Mouse (Mus musculus): Measurements from ENCODE around the gene Spo11. TPM values are rescaled to one million over a fixed set of nuclear protein-coding genes. Genes with fewer than 3 reads are reported as not detected.
A peak's percentile ranks its signal among the peaks of the same experiment; 100 is the strongest.

The Spo11 gene
- total and polyA plus RNA-seq, 2 experiments, result under 0.01 TPM; not detected in 1

GRCm38 (mm10) chr2:172938761-172939638 is 38.5 kb upstream of the Spo11 start:
- H3K27ac ChIP-seq (replicated peaks; ENCODE audit: insufficient read depth, low read depth, low read length), result no peak overlapping the region
- peaks cover 8% of the 10 kb centered on the region for H3K27me3 ChIP-seq (ENCODE audit: control insufficient read depth, insufficient read depth, low read length)
- no peaks in the 10 kb centered on the region for H3K36me3 ChIP-seq (ENCODE audit: control insufficient read depth, insufficient read depth, low read length)
- H3K9ac ChIP-seq (ENCODE audit: low read depth, low read length), result peak overlapping the region; percentile 39; the same call in 1 of the 2 replicates
- H3K79me2 ChIP-seq (ENCODE audit: control insufficient read depth, insufficient read depth, low read length), result no peaks in the 10 kb centered on the region
- H3K4me3 ChIP-seq (ENCODE audit: insufficient read depth, low read depth, low read length), result peak overlapping the region; percentile 63; the same call in 1 of the 2 replicates
- H3K4me1 ChIP-seq (ENCODE audit: control insufficient read depth, insufficient read depth, low read length), result 0 out of 2 replicates have a peak, but pooled peaks cover 3% of the 10 kb centered on the region
- 2% methylated on average over 57 of the region's 57 CpGs for WGBS
- no peak for TF ChIP-seq POLR2A (IDR thresholded peaks at IDR 0.05; ENCODE audit: extremely low read depth, insufficient read depth, low read length)
- TF ChIP-seq CTCF (IDR thresholded peaks at IDR 0.05; ENCODE audit: low read depth, low read length), result peak; percentile 9; the same call in 1 of the 2 replicates
- peak; percentile 25 for DNase-seq (ENCODE audit: extremely low read depth, low read depth, low spot score)

- under 1% methylated on average over 26 of the region's 26 CpGs for WGBS
- peaks cover 8% of the 10 kb centered on the region for H3K27me3 ChIP-seq (ENCODE audit: control insufficient read depth, insufficient read depth, low read length)
- H3K4me1 ChIP-seq (ENCODE audit: control insufficient read depth, insufficient read depth, low read length), result 0 out of 2 replicates have a peak, but pooled peaks cover 3% of the 10 kb centered on the region
- H3K27ac ChIP-seq (replicated peaks; ENCODE audit: insufficient read depth, low read depth, low read length), result no peak overlapping the region
- peak overlapping the region; percentile 39 for H3K9ac ChIP-seq (ENCODE audit: low read depth, low read length)
- H3K36me3 ChIP-seq (ENCODE audit: control insufficient read depth, insufficient read depth, low read length), result no peaks in the 10 kb centered on the region
- H3K4me3 ChIP-seq (ENCODE audit: insufficient read depth, low read depth, low read length), result peak overlapping the region; percentile 63; the same call in 1 of the 2 replicates
- no peaks in the 10 kb centered on the region for H3K79me2 ChIP-seq (ENCODE audit: control insufficient read depth, insufficient read depth, low read length)
- DNase-seq (ENCODE audit: extremely low read depth, low read depth, low spot score), result no peak
- no peak for TF ChIP-seq POLR2A (IDR thresholded peaks at IDR 0.05; ENCODE audit: extremely low read depth, insufficient read depth, low read length)
- no peak for TF ChIP-seq CTCF (IDR thresholded peaks at IDR 0.05; ENCODE audit: low read depth, low read length)
These were observed 37.9 kb upstream of the Spo11 start for GRCm38 (mm10) chr2:172939639-172940002.

- peak within 1 kb of the TSS; percentile 30; the same call in 1 of the 2 replicates for H3K27ac ChIP-seq (replicated peaks; ENCODE audit: insufficient read depth, low read depth, low read length)
- no peaks in the 10 kb centered on the region for H3K36me3 ChIP-seq (ENCODE audit: control insufficient read depth, insufficient read depth, low read length)
- 0 out of 2 replicates have a peak, but pooled peaks cover 3% of the 10 kb centered on the region for H3K4me1 ChIP-seq (ENCODE audit: control insufficient read depth, insufficient read depth, low read length)
- under 1% methylated on average over 80 of the region's 82 CpGs for WGBS
- peak; percentile 84 for DNase-seq (ENCODE audit: extremely low read depth, low read depth, low spot score)
- no peaks in the 10 kb centered on the region for H3K79me2 ChIP-seq (ENCODE audit: control insufficient read depth, insufficient read depth, low read length)
- H3K9ac ChIP-seq (ENCODE audit: low read depth, low read length), result peak within 1 kb of the TSS; percentile 75
- H3K27me3 ChIP-seq (ENCODE audit: control insufficient read depth, insufficient read depth, low read length), result peaks cover 7% of the 10 kb centered on the region
- TF ChIP-seq POLR2A (IDR thresholded peaks at IDR 0.05; ENCODE audit: extremely low read depth, insufficient read depth, low read length), result 0 out of 2 replicates have a peak, but pooled peaks have one; percentile 17
- TF ChIP-seq CTCF (IDR thresholded peaks at IDR 0.05; ENCODE audit: low read depth, low read length), result no peak
- H3K4me3 ChIP-seq (ENCODE audit: insufficient read depth, low read depth, low read length), result peak within 1 kb of the TSS; percentile 63
These were observed 37.3 kb upstream of the Spo11 start, which contains the start of gene Bmp7 for GRCm38 (mm10) chr2:172940003-172940798. Bmp7 (minus strand) TSS chr2:172940321.

GRCm38 (mm10) chr2:172940799-172941163 is 36.7 kb upstream of the Spo11 start:
- Histone ChIP-seq H3K4me1 (ENCODE audit: control insufficient read depth, insufficient read depth, low read length) (0 out of 2 replicates have a peak, but pooled peaks cover 3% of the 10 kb centered on the region), H3K27ac (replicated peaks; ENCODE audit: insufficient read depth, low read depth, low read length) (no peak overlapping the region), H3K9ac (ENCODE audit: low read depth, low read length) (no peak overlapping the region), H3K36me3 (ENCODE audit: control insufficient read depth, insufficient read depth, low read length) (no peaks in the 10 kb centered on the region), H3K79me2 (ENCODE audit: control insufficient read depth, insufficient read depth, low read length) (no peaks in the 10 kb centered on the region), H3K27me3 (ENCODE audit: control insufficient read depth, insufficient read depth, low read length) (peaks cover 5% of the 10 kb centered on the region), H3K4me3 (ENCODE audit: insufficient read depth, low read depth, low read length) (peak overlapping the region; percentile 63; the same call in 1 of the 2 replicates)
- WGBS, result 2% methylated on average over 13 of the region's 13 CpGs
- DNase-seq (ENCODE audit: extremely low read depth, low read depth, low spot score), result no peak
- TF ChIP-seq POLR2A (IDR thresholded peaks at IDR 0.05; ENCODE audit: extremely low read depth, insufficient read depth, low read length) (no peak), CTCF (IDR thresholded peaks at IDR 0.05; ENCODE audit: low read depth, low read length) (no peak)

- Histone ChIP-seq H3K4me3 (ENCODE audit: insufficient read depth, low read depth, low read length) (no peak overlapping the region), H3K9ac (ENCODE audit: low read depth, low read length) (no peak overlapping the region), H3K4me1 (ENCODE audit: control insufficient read depth, insufficient read depth, low read length) (no peaks in the 10 kb centered on the region), H3K27me3 (ENCODE audit: control insufficient read depth, insufficient read depth, low read length) (no peaks in the 10 kb centered on the region), H3K36me3 (ENCODE audit: control insufficient read depth, insufficient read depth, low read length) (no peaks in the 10 kb centered on the region), H3K27ac (replicated peaks; ENCODE audit: insufficient read depth, low read depth, low read length) (no peak overlapping the region), H3K79me2 (ENCODE audit: control insufficient read depth, insufficient read depth, low read length) (no peaks in the 10 kb centered on the region)
- 39% methylated on average over 5 of the region's 5 CpGs for WGBS
- no peak for DNase-seq (ENCODE audit: extremely low read depth, low read depth, low spot score)
- TF ChIP-seq POLR2A (IDR thresholded peaks at IDR 0.05; ENCODE audit: extremely low read depth, insufficient read depth, low read length), result no peak
- peak; percentile 29 for TF ChIP-seq CTCF (IDR thresholded peaks at IDR 0.05; ENCODE audit: low read depth, low read length)
These were observed 28.4 kb upstream of the Spo11 start for GRCm38 (mm10) chr2:172949051-172949450.
